Mouse (Mus musculus) CH12.LX (cell line): ENCODE results near the gene Tnpo1. TPM values are rescaled to one million over a fixed set of nuclear protein-coding genes. Genes with fewer than 3 reads are reported as not detected.

Experiments
- DNase-seq: peaks from one replicate; pipeline ENCODE4 v3.0.0-alpha.2; 2013; ENCODE audit errors: extremely low read depth
- H3K27ac ChIP-seq: 2 replicates; pipeline ENCODE4 v1.5.1; 2012; ENCODE audit warnings: low read depth, mild to moderate bottlenecking, control low read depth, moderate library complexity; ENCODE audit not compliant: insufficient read depth
- H3K27me3 ChIP-seq: replicated peaks from 2 replicates; pipeline ENCODE3; 2012; ENCODE audit warnings: inconsistent platforms
- H3K36me3 ChIP-seq, 2 experiments: replicated peaks in 1 of 2; 2 replicates each; pipeline versions ENCODE3 to v1.6.1; 2012; ENCODE audit warnings: inconsistent platforms in 1 of 2, low read length in 1 of 2, mild to moderate bottlenecking in 1 of 2, mixed read lengths in 1 of 2, moderate library complexity in 1 of 2; ENCODE audit not compliant: control insufficient read depth in 1 of 2, insufficient read depth in 1 of 2
- H3K4me1 ChIP-seq, 2 experiments: 2 replicates each; pipeline ENCODE4 v1.6.1; 2012; ENCODE audit warnings: inconsistent platforms in 1 of 2, moderate library complexity in 1 of 2; ENCODE audit not compliant: insufficient read depth in 2 of 2, control insufficient read depth in 1 of 2
- H3K4me2 ChIP-seq: 2 replicates; pipeline ENCODE4 v1.6.1; 2012; ENCODE audit warnings: low read depth, mild to moderate bottlenecking, control low read depth; ENCODE audit not compliant: poor library complexity, insufficient read depth, severe bottlenecking
- H3K4me3 ChIP-seq, 3 experiments: fragments of 150-350 bp in 1 of 3; sonication (generic) in 1 of 3; replicated peaks in 1 of 3; 2 replicates each; pipeline versions ENCODE3 to v1.5.1; 2011 to 2012; ENCODE audit warnings: low read depth in 2 of 3, low read length in 2 of 3, mild to moderate bottlenecking in 2 of 3, moderate library complexity in 2 of 3, control low read depth in 1 of 3, improper control_type of control experiment in 1 of 3, inconsistent platforms in 1 of 3, mixed read lengths in 1 of 3; ENCODE audit not compliant: poor library complexity in 1 of 3
- H3K79me2 ChIP-seq: replicated peaks from 2 replicates; pipeline ENCODE4 v1.6.1; 2012; ENCODE audit warnings: mild to moderate bottlenecking, moderate library complexity; ENCODE audit not compliant: control insufficient read depth, poor library complexity, insufficient read depth, severe bottlenecking; ENCODE audit errors: extremely low read depth
- H3K9ac ChIP-seq: 2 replicates; pipeline ENCODE4 v1.6.1; 2012; ENCODE audit warnings: low read depth, mild to moderate bottlenecking, control low read depth, moderate library complexity; ENCODE audit not compliant: insufficient read depth
- H3K9me3 ChIP-seq: replicated peaks from 2 replicates; pipeline ENCODE3; 2012; ENCODE audit warnings: low read length, inconsistent platforms, mixed read lengths
- BHLHE40 ChIP-seq: IDR thresholded peaks from 2 replicates; pipeline ENCODE4 v1.6.1; 2011; ENCODE audit warnings: mild to moderate bottlenecking, low read depth, low read length, improper control_type of control experiment
- CHD2 ChIP-seq: IDR thresholded peaks from 2 replicates; pipeline ENCODE4 v1.6.1; 2011; ENCODE audit warnings: low read length, improper control_type of control experiment
- CTCF ChIP-seq, 2 experiments: IDR thresholded peaks in 1 of 2; conservative IDR thresholded peaks in 1 of 2; 2 replicates each; pipeline ENCODE4 v1.5.1; 2011 to 2012; ENCODE audit warnings: low read depth in 2 of 2, low read length in 2 of 2, improper control_type of control experiment in 1 of 2, inconsistent platforms in 1 of 2, mild to moderate bottlenecking in 1 of 2, moderate library complexity in 1 of 2
- ELF1 ChIP-seq: IDR thresholded peaks from 2 replicates; pipeline ENCODE4 v1.6.1; 2014; ENCODE audit warnings: low read depth, mild to moderate bottlenecking, inconsistent platforms, low read length, improper control_type of control experiment
- ETS1 ChIP-seq: conservative IDR thresholded peaks from 2 replicates; pipeline ENCODE4 v1.6.1; 2012; ENCODE audit warnings: low read depth, mild to moderate bottlenecking, inconsistent platforms, low read length, improper control_type of control experiment, moderate library complexity
- GABPA ChIP-seq: IDR thresholded peaks from 2 replicates; pipeline ENCODE4 v1.6.1; 2012; ENCODE audit warnings: low read depth, low read length, improper control_type of control experiment, inconsistent platforms; ENCODE audit not compliant: insufficient replicate concordance
- HCFC1 ChIP-seq: IDR thresholded peaks from 2 replicates; pipeline ENCODE4 v1.6.1; 2012; ENCODE audit warnings: low read depth, mild to moderate bottlenecking, inconsistent platforms, low read length, improper control_type of control experiment
- KAT2A ChIP-seq: IDR thresholded peaks from 2 replicates; pipeline ENCODE4 v1.6.1; 2012; ENCODE audit warnings: low read length, improper control_type of control experiment, inconsistent platforms; ENCODE audit not compliant: insufficient replicate concordance
- MAX ChIP-seq: IDR thresholded peaks from 2 replicates; pipeline ENCODE4 v1.6.1; 2011; ENCODE audit warnings: low read length, improper control_type of control experiment
- MAZ ChIP-seq: IDR thresholded peaks from 2 replicates; pipeline ENCODE4 v1.6.1; 2012; ENCODE audit warnings: low read depth, mild to moderate bottlenecking, inconsistent platforms, low read length, improper control_type of control experiment, moderate library complexity
- MYC ChIP-seq: IDR thresholded peaks from 2 replicates; pipeline ENCODE4 v1.6.1; 2011; ENCODE audit warnings: low read depth, mild to moderate bottlenecking, improper control_type of control experiment, low read length
- PAX5 ChIP-seq: IDR thresholded peaks from 2 replicates; pipeline ENCODE4 v1.6.1; 2012; ENCODE audit warnings: low read length, inconsistent platforms, mixed read lengths
- POLR2AphosphoS2 ChIP-seq: IDR thresholded peaks from 2 replicates; pipeline ENCODE4 v1.6.1; 2011; ENCODE audit warnings: low read depth, low read length, improper control_type of control experiment
- SMC3 ChIP-seq: IDR thresholded peaks from 2 replicates; pipeline ENCODE4 v1.6.1; 2011; ENCODE audit warnings: low read depth, low read length, improper control_type of control experiment
- TBP ChIP-seq: conservative IDR thresholded peaks from 2 replicates; pipeline ENCODE4 v1.6.1; 2011; ENCODE audit warnings: low read depth, low read length, improper control_type of control experiment
- TCF12 ChIP-seq: IDR thresholded peaks from 2 replicates; pipeline ENCODE4 v1.6.1; 2014; ENCODE audit warnings: low read depth, mild to moderate bottlenecking, inconsistent platforms, low read length, improper control_type of control experiment
- UBTF ChIP-seq: IDR thresholded peaks from 2 replicates; pipeline ENCODE4 v1.6.1; 2012; ENCODE audit warnings: low read depth, mild to moderate bottlenecking, inconsistent platforms, low read length, improper control_type of control experiment, moderate library complexity
- USF1 ChIP-seq: IDR thresholded peaks from 2 replicates; pipeline ENCODE4 v1.6.1; 2014; ENCODE audit warnings: low read depth, mild to moderate bottlenecking, inconsistent platforms, low read length, improper control_type of control experiment
- ZC3H11A ChIP-seq: IDR thresholded peaks from 2 replicates; pipeline ENCODE4 v1.6.1; 2012; ENCODE audit warnings: low read depth, mild to moderate bottlenecking, inconsistent platforms, low read length, improper control_type of control experiment
- ZKSCAN1 ChIP-seq: IDR thresholded peaks from 2 replicates; pipeline ENCODE4 v1.6.1; 2012; ENCODE audit warnings: low read depth, inconsistent platforms, low read length, improper control_type of control experiment, borderline replicate concordance
- ZMIZ1 ChIP-seq: IDR thresholded peaks from 2 replicates; pipeline ENCODE4 v1.6.1; 2012; ENCODE audit warnings: low read depth, mild to moderate bottlenecking, inconsistent platforms, low read length, improper control_type of control experiment
- ZNF384 ChIP-seq: IDR thresholded peaks from 2 replicates; pipeline ENCODE4 v1.6.1; 2012; ENCODE audit warnings: low read depth, low read length, improper control_type of control experiment, inconsistent platforms
- dilution Hi-C: fragments of 300-500 bp; cut with MboI; formaldehyde crosslinking; loops from 2 replicates; pipeline ENCODE4 v1.14.3; 2020; ENCODE audit warnings: low sequenced_read_pairs; ENCODE audit not compliant: extremely low pct_unique_long_range_greater_than_20kb, extremely low pct_ligation_motif_present
- in situ Hi-C: fragments of 300-500 bp; cut with MboI; formaldehyde crosslinking; loops from 3 replicates; pipeline ENCODE4 v1.14.3; 2019; ENCODE audit warnings: low sequenced_read_pairs, low pct_ligation_motif_present, low pct_unique_long_range_greater_than_20kb, mixed read lengths
- polyA plus RNA-seq: library from polyadenylated mRNA; unstranded; fragments of >175 nt; gene quantifications from 2 replicates; pipeline ENCODE4 v1.2.1, GENCODE M21; 2012; ENCODE audit warnings: low read depth; ENCODE audit not compliant: insufficient read length
- total RNA-seq, 2 experiments: library from RNA; depleted of rRNA; stranded (reverse); fragments of 300-350 nt in 1 of 2; fragments of >200 nt in 1 of 2; gene quantifications; 2 replicates each; pipeline ENCODE4 v1.2.3; 2012 to 2014

Gene Tnpo1
- total and polyA plus RNA-seq, 3 experiments = 93.6 to 105 (median 95.9) TPM

GRCm38 (mm10) chr13:98955676-98956075 is 29.5 kb upstream of the Tnpo1 start:
- no peak for TF ChIP-seq ZMIZ1
- TF ChIP-seq ZC3H11A = no peak
- TF ChIP-seq MAX = no peak
- no peak for TF ChIP-seq TBP
- no peak for TF ChIP-seq POLR2AphosphoS2
- no peak for TF ChIP-seq MAZ
- no peak for TF ChIP-seq TCF12
- no peak for TF ChIP-seq MYC
- no peak for TF ChIP-seq SMC3
- no peak for TF ChIP-seq HCFC1
- no peak for TF ChIP-seq USF1
- TF ChIP-seq CHD2 = no peak
- no peak for TF ChIP-seq BHLHE40
- TF ChIP-seq ZNF384 = no peak
- H3K27me3 ChIP-seq = no peaks in the 10 kb centered on the region
- no peak for DNase-seq
- no peak overlapping the region for H3K27ac ChIP-seq
- dilution Hi-C loops (no loop called here), in situ Hi-C loops (no loop called here)
- no peaks in the 10 kb centered on the region for H3K79me2 ChIP-seq
- no peak overlapping the region for H3K4me3 ChIP-seq
- no peak overlapping the region for H3K9ac ChIP-seq
- H3K4me1 ChIP-seq = peaks cover 0 to 8% of the 10 kb centered on the region in 2 experiments; a peak in 2 of 4 replicates
- H3K9me3 ChIP-seq = no peaks in the 10 kb centered on the region
- H3K4me2 ChIP-seq = no peak overlapping the region
- no peaks in the 10 kb centered on the region for H3K36me3 ChIP-seq

GRCm38 (mm10) chr13:98955226-98955625 is 29.0 kb upstream of the Tnpo1 start:
- H3K9ac ChIP-seq = no peak overlapping the region
- in situ Hi-C loops (no loop called here), dilution Hi-C loops (no loop called here)
- no peak overlapping the region for H3K4me2 ChIP-seq
- no peaks in the 10 kb centered on the region for H3K36me3 ChIP-seq
- no peak overlapping the region for H3K4me3 ChIP-seq
- peaks cover 0 to 8% of the 10 kb centered on the region in 2 experiments; a peak in 2 of 4 replicates for H3K4me1 ChIP-seq
- no peaks in the 10 kb centered on the region for H3K79me2 ChIP-seq
- DNase-seq = no peak
- H3K27ac ChIP-seq = no peak overlapping the region
- TF ChIP-seq KAT2A (no peak), ELF1 (no peak), ZKSCAN1 (no peak), HCFC1 (no peak), GABPA (no peak), PAX5 (no peak), POLR2AphosphoS2 (no peak), TBP (no peak), ETS1 (no peak), CTCF (conservative IDR thresholded peaks at IDR 0.05 in 1 of 2, IDR thresholded peaks at IDR 0.05 in 1 of 2; ENCODE audit: low read depth in 2 of 2, low read length in 2 of 2) (no peak), UBTF (no peak)
- H3K27me3 ChIP-seq = no peaks in the 10 kb centered on the region
- H3K9me3 ChIP-seq = no peaks in the 10 kb centered on the region
